Mouse (Mus musculus) adrenal gland, postnatal 10 days (tissue): ENCODE results near the gene Cebpb. TPM values are rescaled to one million over a fixed set of nuclear protein-coding genes. Genes with fewer than 3 reads are reported as not detected.

Experiments
- DNase-seq: peaks from one replicate; pipeline ENCODE4 v3.0.0; 2021; ENCODE audit warnings: mixed read lengths
- microRNA-seq: library from miRNA; unstranded; fragments of <30 nt; microRNA quantifications from one replicate; pipeline ENCODE4 v1.2.0, GENCODE M21; 2021
- total RNA-seq, 2 experiments: library from RNA; stranded (reverse); gene quantifications; 2 replicates each; pipeline ENCODE4 v1.2.3; 2021

Cebpb gene
- total RNA-seq, 2 experiments from 2014 or later: 269 to 439 TPM

- no peak for DNase-seq
Measured at GRCm38 (mm10) chr2:167721159-167721882, 32.6 kb downstream of the Cebpb start.

DNA sequence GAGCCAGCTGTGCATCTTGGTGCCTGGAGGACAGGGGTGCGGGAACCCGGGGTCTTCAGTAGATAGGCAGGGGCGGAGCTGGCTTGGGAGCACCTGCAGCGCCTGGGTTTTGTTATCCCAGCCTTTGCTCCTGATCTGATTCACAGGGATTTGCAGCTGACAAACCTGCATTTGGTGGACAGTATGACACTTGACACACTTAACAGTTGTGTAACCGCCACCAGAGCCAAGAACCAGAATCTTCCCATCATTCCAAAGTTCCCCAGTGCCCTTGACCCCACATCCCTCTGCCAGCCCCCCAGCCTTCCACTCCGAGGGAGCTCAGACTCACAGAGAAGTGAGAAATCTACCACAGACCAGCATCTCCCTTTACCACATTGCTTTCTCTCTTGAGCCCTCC is 33.8 kb downstream of the Cebpb start:
- DNase-seq: no peak

DNA sequence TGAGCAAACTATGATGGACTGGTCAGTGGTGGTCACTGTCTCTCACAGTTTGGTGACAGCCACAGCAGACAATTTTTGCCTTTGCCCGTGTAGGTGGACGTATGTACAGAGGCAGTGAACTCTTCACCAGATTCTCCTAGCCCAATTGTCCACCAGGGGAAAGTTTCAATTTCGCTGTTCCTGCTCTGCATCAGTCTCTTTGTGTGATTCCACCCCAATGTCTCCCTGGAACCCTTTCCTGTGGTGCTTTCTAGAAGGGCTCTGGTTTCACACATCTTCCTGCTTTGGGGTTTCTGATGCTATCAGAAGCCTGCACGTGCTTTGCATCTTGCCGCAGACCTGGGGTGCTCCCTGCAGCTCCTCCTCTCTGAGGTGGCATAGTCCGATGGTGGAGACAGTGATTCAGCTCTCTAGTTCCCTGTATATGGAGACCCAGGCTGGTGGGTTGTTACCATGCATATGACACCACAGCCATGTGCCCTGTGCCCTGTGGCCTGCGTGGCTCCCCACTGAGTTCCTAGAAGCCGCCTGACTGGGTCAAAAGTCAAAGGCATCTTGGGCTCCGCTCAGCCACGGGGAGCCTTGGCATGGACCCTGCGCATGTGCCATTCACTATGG is 35.0 kb downstream of the Cebpb start:
- DNase-seq: no peak

DNA sequence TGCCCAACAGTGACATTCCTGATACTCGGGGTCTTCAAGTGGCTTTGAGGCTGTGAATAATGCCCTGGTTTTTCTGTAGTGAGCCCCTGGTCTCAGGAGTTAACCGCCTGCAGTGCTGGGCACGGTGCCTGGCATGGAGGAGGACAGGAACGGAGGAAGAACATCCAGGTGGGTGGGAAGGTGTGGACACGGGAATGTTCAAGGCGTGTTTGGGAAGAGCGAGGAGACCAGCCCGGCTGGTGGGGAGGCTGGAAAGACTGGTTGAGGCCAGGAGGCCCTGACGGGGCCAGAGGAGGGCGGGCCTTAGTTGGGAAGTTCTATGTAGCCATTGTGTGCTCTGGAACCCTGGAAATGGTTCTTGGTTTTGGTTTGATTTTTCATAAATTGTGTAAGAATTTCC is 37.2 kb downstream of the Cebpb start:
- DNase-seq: no peak

GRCm38 (mm10) chr2:167727161-167727560 is 38.4 kb downstream of the Cebpb start:
- peak; percentile 72 for DNase-seq

DNA sequence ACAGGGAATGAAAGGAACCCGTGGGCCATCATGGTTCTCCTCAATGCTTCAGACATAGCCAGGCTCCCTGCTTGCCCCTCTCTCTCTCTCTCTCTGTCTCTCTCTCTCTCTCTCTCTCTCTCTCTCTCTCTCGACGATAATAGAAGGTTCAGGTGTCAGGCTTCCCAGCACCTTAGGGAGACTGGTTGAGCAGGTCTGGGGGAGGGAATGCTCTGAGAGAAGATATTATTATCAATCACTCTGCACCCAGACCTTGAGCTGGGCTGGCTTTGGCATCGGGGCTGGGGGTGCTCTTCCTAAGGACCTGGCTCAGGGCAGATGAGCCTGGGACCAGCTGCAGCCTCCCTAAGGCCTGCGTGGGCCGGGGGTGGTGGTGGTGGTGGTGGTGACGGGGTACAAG is 41.3 kb downstream of the Cebpb start:
- DNase-seq: no peak

DNA sequence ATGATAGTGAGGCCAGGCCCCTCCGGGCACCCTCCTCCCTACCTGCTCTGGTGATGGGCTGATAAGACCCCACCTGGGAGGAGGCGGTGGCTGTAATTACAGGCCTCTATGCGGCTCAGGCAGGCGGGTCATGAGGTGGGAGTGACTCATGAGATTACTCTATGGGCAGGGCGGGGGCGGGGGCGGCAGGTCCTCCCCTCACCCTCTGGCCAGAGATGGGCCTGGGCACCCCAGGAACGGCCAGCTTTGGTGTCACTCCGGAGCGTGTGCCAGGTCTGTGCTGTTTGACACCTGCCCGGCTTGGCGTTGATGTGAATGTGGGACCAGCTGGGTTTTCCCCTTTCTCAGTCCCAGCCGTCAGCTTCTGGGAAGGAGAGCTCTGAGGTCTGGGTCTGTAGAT is 42.4 kb downstream of the Cebpb start:
- DNase-seq: no peak

DNA sequence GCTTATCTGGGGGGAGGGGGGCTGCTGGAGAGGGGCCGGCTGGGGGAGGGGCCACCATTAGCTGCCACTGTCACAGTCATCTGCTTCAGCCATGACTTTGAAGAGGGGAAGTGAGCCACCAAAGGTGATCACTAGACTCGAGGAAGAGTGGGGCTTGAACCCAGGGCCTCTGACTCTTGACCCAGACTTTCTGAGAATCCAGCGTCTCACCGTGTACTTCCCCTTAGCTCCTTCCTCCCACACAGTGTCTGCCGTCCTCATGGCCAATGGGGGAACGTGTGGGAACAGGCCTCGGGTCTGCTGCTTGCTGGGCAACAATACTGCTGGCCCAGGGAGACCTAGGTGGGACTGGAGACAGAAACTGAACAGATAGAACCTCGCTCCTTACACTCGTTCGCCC is 46.1 kb downstream of the Cebpb start:
- DNase-seq: no peak

DNA sequence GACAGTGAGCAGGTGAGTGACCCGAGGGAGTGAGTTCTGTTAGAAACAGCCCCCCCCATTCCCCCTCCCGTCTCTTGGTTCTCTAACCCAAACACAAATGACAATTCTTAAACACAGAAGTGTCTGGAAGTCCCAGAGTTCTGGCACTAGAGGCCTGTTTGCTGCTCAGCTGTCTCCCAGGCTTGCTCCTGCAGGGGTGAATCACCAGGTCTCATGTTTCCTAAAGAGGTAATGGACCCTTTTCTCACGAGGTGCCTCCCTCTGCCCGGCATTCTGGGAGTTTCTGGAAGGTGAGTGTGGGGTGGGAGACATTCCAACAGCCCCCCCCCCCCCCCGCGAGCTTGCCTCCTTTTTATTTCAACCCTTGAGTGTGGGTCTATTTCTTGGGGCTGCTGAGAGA is 50.3 kb downstream of the Cebpb start:
- DNase-seq: no peak

Small RNA genes within 50 kb of the gene (microRNA-seq; reads per million reads assigned to microRNA genes)
- gene Gm22355: not detected

Other genes with a start within 250 kb of the Cebpb start
- gene Rnf114, start 196.3 kb upstream of the Cebpb start, total RNA-seq: 10 to 100 TPM; 51.0 to 55.9 TPM
- 10 to 100 TPM; 26.5 to 28.9 TPM for gene Spata2, start 196.0 kb upstream of the Cebpb start, total RNA-seq
- 1 to 10 TPM; 6.2 to 8.5 TPM for gene Snai1, start 150.7 kb upstream of the Cebpb start, total RNA-seq
- 100 to 1,000 TPM; 159 to 162 TPM for gene Ube2v1, start 56.8 kb upstream of the Cebpb start, total RNA-seq
- 10 to 100 TPM; 16.4 to 17.5 TPM for gene Gm20431, start 27.4 kb upstream of the Cebpb start, total RNA-seq
- 10 to 100 TPM; 31.2 to 33.5 TPM for gene Tmem189, start 907 bp downstream of the Cebpb start, total RNA-seq
- 10 to 100 TPM; 43.1 to 50.2 TPM for gene Ptpn1, start 243.1 kb downstream of the Cebpb start, total RNA-seq